Mouse (Mus musculus): ENCODE results near the gene D130040H23Rik.

GRCm38 (mm10) chr8:69242541-69242940, 28.3 kb upstream of the D130040H23Rik start:
- TF ChIP-seq POLR2A (IDR thresholded peaks at IDR 0.05; ENCODE audit: borderline replicate concordance, extremely low read depth, insufficient read depth, insufficient read length, poor library complexity, severe bottlenecking) (no peak), CTCF (IDR thresholded peaks at IDR 0.05; ENCODE audit: borderline replicate concordance, extremely low read depth, insufficient read depth, insufficient read length) (no peak)
